Mouse (Mus musculus): ENCODE measurements around the gene Tmem19.

DNA sequence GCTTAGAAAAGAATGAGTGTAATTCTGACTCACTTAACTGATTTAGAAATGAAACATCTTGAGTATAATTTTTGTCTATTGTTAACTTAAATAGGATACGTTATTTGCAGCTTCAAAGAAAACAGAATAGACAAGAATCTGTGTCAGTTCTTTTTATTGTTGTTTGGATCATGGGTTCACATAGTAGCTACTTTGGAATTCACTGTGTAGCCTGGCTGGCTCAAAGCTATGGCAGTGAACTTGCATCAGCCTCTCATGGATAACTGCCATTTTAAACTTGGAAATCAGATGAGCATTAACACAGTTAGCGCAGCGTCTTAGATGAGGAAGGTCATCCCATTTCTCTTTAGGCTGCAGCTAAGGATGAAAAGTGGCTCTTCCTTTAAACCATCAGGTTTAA, 25.6 kb upstream of the Tmem19 start:
- TF ChIP-seq CTCF (IDR thresholded peaks at IDR 0.05; ENCODE audit: low read depth) (no peak), EP300 (IDR thresholded peaks at IDR 0.05; ENCODE audit: low read depth) (no peak)

Measured in liver, embryonic 14.5 days (tissue).